Mouse (Mus musculus): ENCODE measurements at regions not wholly inside any gene's neighbourhood (a gene's known extent, or its start where the extent isn't known, plus 50 kb on each side); places are given as distances from the start of the nearest gene placed in this dataset.
A peak's percentile ranks its signal among the peaks of the same experiment; 100 is the strongest.

- H3K4me2 ChIP-seq (ENCODE audit: low read length), result no peak overlapping the region
- DNase-seq (ENCODE audit: low spot score) (no peak), ATAC-seq (replicated peaks; ENCODE audit: low FRiP score, low read depth) (no peak)
- no peaks in the 10 kb centered on the region for H3K4me1 ChIP-seq (replicated peaks; ENCODE audit: insufficient read depth, low read length)
- no peak overlapping the region for H3K9ac ChIP-seq (ENCODE audit: low read depth, low read length)
- no peak overlapping the region for H3K4me3 ChIP-seq (replicated peaks; ENCODE audit: low read depth, low read length)
- 78% methylated on average over 4 of the region's 4 CpGs for WGBS
- no peaks in the 10 kb centered on the region for H3K36me3 ChIP-seq (ENCODE audit: insufficient read depth, low read length)
- H3K27ac ChIP-seq, result no peak overlapping the region
- no peak for TF ChIP-seq CTCF (IDR thresholded peaks at IDR 0.05; ENCODE audit: low read depth)
- no peaks in the 10 kb centered on the region for H3K9me3 ChIP-seq (replicated peaks; ENCODE audit: low read length)
- no peaks in the 10 kb centered on the region for H3K27me3 ChIP-seq (ENCODE audit: insufficient read depth, low read length)
Observed at GRCm38 (mm10) chr16:31582885-31583284, 80.4 kb upstream of the Dlg1 start.

DNA sequence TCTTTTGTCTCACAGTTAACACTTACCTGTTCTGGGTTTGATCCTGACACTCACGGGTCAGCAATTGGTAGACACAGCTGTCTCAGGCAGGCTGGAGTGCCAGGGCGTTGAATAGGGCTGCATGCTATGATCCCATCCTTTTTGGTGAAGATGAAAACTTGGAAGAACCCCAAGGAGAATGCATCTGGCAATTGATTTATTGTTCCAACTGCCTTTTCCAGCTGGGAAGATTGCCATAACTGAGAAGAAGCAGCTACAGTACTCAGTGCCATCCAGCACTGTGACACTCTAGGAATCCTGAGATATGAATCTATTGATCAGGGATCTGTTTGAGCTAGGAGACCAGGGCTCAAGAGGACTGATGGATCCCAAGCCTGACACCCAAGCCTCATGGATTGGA, 79.6 kb upstream of the Dlg1 start:
- Histone ChIP-seq H3K9ac (ENCODE audit: low read depth, low read length) (no peak overlapping the region), H3K27me3 (ENCODE audit: insufficient read depth, low read length) (no peaks in the 10 kb centered on the region), H3K9me3 (replicated peaks; ENCODE audit: low read length) (no peaks in the 10 kb centered on the region), H3K4me2 (ENCODE audit: low read length) (no peak overlapping the region), H3K4me3 (replicated peaks; ENCODE audit: low read depth, low read length) (no peak overlapping the region), H3K27ac (no peak overlapping the region), H3K36me3 (ENCODE audit: insufficient read depth, low read length) (no peaks in the 10 kb centered on the region), H3K4me1 (replicated peaks; ENCODE audit: insufficient read depth, low read length) (no peaks in the 10 kb centered on the region)
- no peak for TF ChIP-seq CTCF (IDR thresholded peaks at IDR 0.05; ENCODE audit: low read depth)
- ATAC-seq (replicated peaks; ENCODE audit: low FRiP score, low read depth), result no peak
- DNase-seq (ENCODE audit: low spot score), result no peak
- WGBS, result 87% methylated on average over 2 of the region's 2 CpGs

GRCm38 (mm10) chr16:31584216-31584823, 78.9 kb upstream of the Dlg1 start:
- H3K27ac ChIP-seq, result no peak overlapping the region

GRCm38 (mm10) chr16:31587036-31587435, 76.2 kb upstream of the Dlg1 start:
- Histone ChIP-seq H3K36me3 (ENCODE audit: insufficient read depth, low read length) (no peaks in the 10 kb centered on the region), H3K4me1 (replicated peaks; ENCODE audit: insufficient read depth, low read length) (no peaks in the 10 kb centered on the region), H3K27ac (no peak overlapping the region), H3K9me3 (replicated peaks; ENCODE audit: low read length) (no peaks in the 10 kb centered on the region), H3K27me3 (ENCODE audit: insufficient read depth, low read length) (no peaks in the 10 kb centered on the region), H3K4me3 (replicated peaks; ENCODE audit: low read depth, low read length) (no peak overlapping the region), H3K4me2 (ENCODE audit: low read length) (no peak overlapping the region), H3K9ac (ENCODE audit: low read depth, low read length) (no peak overlapping the region)
- TF ChIP-seq CTCF (IDR thresholded peaks at IDR 0.05; ENCODE audit: low read depth), result no peak
- 38% methylated on average over 1 of the region's 1 CpGs for WGBS
- no peak for ATAC-seq (replicated peaks; ENCODE audit: low FRiP score, low read depth)
- DNase-seq (ENCODE audit: low spot score), result no peak

More at GRCm38 (mm10) chr16:31584216-31584823, 78.9 kb upstream of the Dlg1 start:
- Histone ChIP-seq H3K36me3 (ENCODE audit: insufficient read depth, low read length) (no peaks in the 10 kb centered on the region), H3K4me3 (replicated peaks; ENCODE audit: low read depth, low read length) (no peak overlapping the region), H3K4me1 (replicated peaks; ENCODE audit: insufficient read depth, low read length) (no peaks in the 10 kb centered on the region), H3K27me3 (ENCODE audit: insufficient read depth, low read length) (no peaks in the 10 kb centered on the region), H3K9ac (ENCODE audit: low read depth, low read length) (no peak overlapping the region), H3K9me3 (replicated peaks; ENCODE audit: low read length) (no peaks in the 10 kb centered on the region), H3K4me2 (ENCODE audit: low read length) (no peak overlapping the region)
- 57% methylated on average over 4 of the region's 4 CpGs for WGBS
- TF ChIP-seq CTCF (IDR thresholded peaks at IDR 0.05; ENCODE audit: low read depth), result no peak
- DNase-seq (ENCODE audit: low spot score), result peak; percentile 58
- ATAC-seq (replicated peaks; ENCODE audit: low FRiP score, low read depth), result no peak

- no peak for DNase-seq (ENCODE audit: low spot score)
- no peak for ATAC-seq (replicated peaks; ENCODE audit: low FRiP score, low read depth)
Observed at GRCm38 (mm10) chr16:31589576-31589975, 73.7 kb upstream of the Dlg1 start.

GRCm38 (mm10) chr16:31591565-31591964, 71.7 kb upstream of the Dlg1 start:
- TF ChIP-seq CTCF (IDR thresholded peaks at IDR 0.05; ENCODE audit: low read depth), result no peak
- DNase-seq (ENCODE audit: low spot score), result no peak
- Histone ChIP-seq H3K36me3 (ENCODE audit: insufficient read depth, low read length) (no peaks in the 10 kb centered on the region), H3K27me3 (ENCODE audit: insufficient read depth, low read length) (no peaks in the 10 kb centered on the region), H3K9ac (ENCODE audit: low read depth, low read length) (no peak overlapping the region), H3K4me3 (replicated peaks; ENCODE audit: low read depth, low read length) (no peak overlapping the region), H3K4me2 (ENCODE audit: low read length) (0 out of 2 replicates have a peak overlapping the region, but pooled peaks have one; percentile 13), H3K4me1 (replicated peaks; ENCODE audit: insufficient read depth, low read length) (peaks cover 13% of the 10 kb centered on the region; the same call in 1 of the 2 replicates), H3K27ac (peak overlapping the region; percentile 51; the same call in 1 of the 2 replicates), H3K9me3 (replicated peaks; ENCODE audit: low read length) (no peaks in the 10 kb centered on the region)
- ATAC-seq (replicated peaks; ENCODE audit: low FRiP score, low read depth), result no peak
- 45% methylated on average over 3 of the region's 3 CpGs for WGBS

More at GRCm38 (mm10) chr16:31589576-31589975, 73.7 kb upstream of the Dlg1 start:
- H3K4me3 ChIP-seq (replicated peaks; ENCODE audit: low read depth, low read length), result no peak overlapping the region
- peaks cover 13% of the 10 kb centered on the region; the same call in 1 of the 2 replicates for H3K4me1 ChIP-seq (replicated peaks; ENCODE audit: insufficient read depth, low read length)
- H3K9me3 ChIP-seq (replicated peaks; ENCODE audit: low read length), result no peaks in the 10 kb centered on the region
- H3K4me2 ChIP-seq (ENCODE audit: low read length), result no peak overlapping the region
- WGBS, result 42% methylated on average over 6 of the region's 6 CpGs
- no peaks in the 10 kb centered on the region for H3K27me3 ChIP-seq (ENCODE audit: insufficient read depth, low read length)
- no peaks in the 10 kb centered on the region for H3K36me3 ChIP-seq (ENCODE audit: insufficient read depth, low read length)
- peak overlapping the region; percentile 25; the same call in 1 of the 2 replicates for H3K27ac ChIP-seq
- no peak for TF ChIP-seq CTCF (IDR thresholded peaks at IDR 0.05; ENCODE audit: low read depth)
- H3K9ac ChIP-seq (ENCODE audit: low read depth, low read length), result no peak overlapping the region
